Mouse (Mus musculus): ENCODE data around the gene Ralgps1.

DNA sequence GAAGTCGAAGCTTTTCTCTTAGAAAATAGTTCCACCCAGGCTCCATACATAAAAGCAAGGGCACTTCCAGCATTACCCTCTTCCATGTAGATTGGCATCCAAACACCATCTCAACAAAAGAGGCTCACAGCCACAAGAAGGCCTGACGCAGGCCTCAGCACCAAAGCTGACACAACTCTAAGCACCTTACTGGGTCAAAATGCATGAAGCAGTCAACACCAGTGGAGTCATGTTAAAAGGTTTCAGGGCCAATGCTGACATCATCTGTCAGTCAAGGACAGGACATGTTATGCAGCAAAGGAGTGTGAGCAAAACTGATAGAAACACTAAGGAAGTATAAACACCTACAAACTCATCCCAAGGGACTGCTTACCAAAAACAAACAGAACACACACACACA is 50.3 kb downstream of the Ralgps1 start:
- TF ChIP-seq POLR2A (IDR thresholded peaks at IDR 0.05; ENCODE audit: low read depth, low read length) (no peak), CTCF (IDR thresholded peaks at IDR 0.05; ENCODE audit: extremely low read depth, insufficient read depth, insufficient read length, insufficient replicate concordance) (no peak)

Measured in spleen, adult 2 months (tissue).